Mouse (Mus musculus) adrenal gland, postnatal 14 days (tissue): ENCODE results near the gene Emc1. TPM values are rescaled to one million over a fixed set of nuclear protein-coding genes. Genes with fewer than 3 reads are reported as not detected.

Experiments used
- microRNA-seq, 2 experiments: library from miRNA; unstranded; fragments of <30 nt; microRNA quantifications; one replicate each; pipeline ENCODE4 v1.2.0; 2021
- total RNA-seq: library from RNA; stranded (reverse); gene quantifications from 2 replicates; pipeline ENCODE4 v1.2.3, GENCODE M21; 2021

The Emc1 gene
- total RNA-seq, 1 experiment from 2014 or later = 41.2 TPM

Small RNAs within 50 kb of the gene (microRNA-seq; reads per million reads assigned to microRNA genes)
- 0 reads per million in 2 experiments for gene Gm24245
- gene Gm25732 = 0.76 to 1.7 reads per million in 2 experiments

Other genes with a start within 250 kb of the Emc1 start
- 480 and 499 TPM in 2 replicates for gene Minos1, start 221.5 kb upstream of the Emc1 start, total RNA-seq
- gene Capzb, start 159.7 kb upstream of the Emc1 start, total RNA-seq = 316 and 319 TPM in 2 replicates
- 7.5 and 10.0 TPM in 2 replicates for gene Pqlc2, start 41.9 kb upstream of the Emc1 start, total RNA-seq
- 61.0 and 62.5 TPM in 2 replicates for gene Akr7a5, start 41.8 kb upstream of the Emc1 start, total RNA-seq
- 55.0 and 64.9 TPM in 2 replicates for gene Mrto4, start within 50 bp of the Emc1 start, total RNA-seq
- gene Ubr4, start within 50 bp of the Emc1 start, total RNA-seq = 124 and 133 TPM in 2 replicates
- gene Iffo2, start 178.0 kb downstream of the Emc1 start, total RNA-seq = 14.8 and 15.5 TPM in 2 replicates